ENCODE assay signal across 14 mouse cellular contexts in the genomic region with DNA sequence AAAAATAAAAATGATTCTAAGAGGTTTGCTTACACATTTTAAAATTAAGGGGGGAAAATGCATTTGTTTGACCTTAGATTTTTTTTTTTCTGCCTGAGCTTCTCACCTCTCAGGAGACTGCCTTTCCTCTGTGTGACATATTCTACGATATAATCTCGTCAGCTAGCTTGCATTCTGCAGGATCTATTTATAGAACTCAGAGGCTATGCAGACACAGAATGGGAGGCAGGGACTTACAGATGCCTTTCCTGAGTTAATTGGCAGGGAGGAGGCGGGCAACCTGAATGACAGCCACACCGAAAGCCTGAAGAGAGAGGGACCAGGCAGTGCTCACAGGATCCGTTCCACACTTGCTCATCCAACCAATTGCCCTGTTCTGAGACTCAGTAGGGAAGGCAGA. TPM values are rescaled to one million over a fixed set of nuclear protein-coding genes. Genes with fewer than 3 reads are reported as not detected.
DNase-seq lines count a peak whose midpoint lies in the region; ATAC-seq and TF ChIP-seq lines count a peak whose summit lies in the region.
"Had no signal": no experiment of that assay in that cellular context is flagged by ENCODE, and none has a peak within 500 bp of the region (broad histone marks: within the 10 kb centered on the region; RNA-seq: fewer than 3 reads in every experiment).

No protein-coding gene starts in this region.

- H3K9me3 ChIP-seq in hindbrain, embryonic 13.5 days: no peaks in the 10 kb centered on the region
- no peaks in the 10 kb centered on the region for H3K9me3 ChIP-seq in hindbrain, embryonic 11.5 days (ENCODE audit: control insufficient read depth, low read length)
- no peaks in the 10 kb centered on the region for H3K9me3 ChIP-seq in heart, embryonic 10.5 days
- no peaks in the 10 kb centered on the region for H3K9me3 ChIP-seq in midbrain, embryonic 15.5 days
- no peaks in the 10 kb centered on the region for H3K9me3 ChIP-seq in liver, embryonic 12.5 days (replicated peaks)
- H3K9me3 ChIP-seq: embryonic facial prominence, embryonic 15.5 days; limb, embryonic 10.5 days had no signal

- peak overlapping the region; percentile 55 for H3K9ac ChIP-seq in hindbrain, embryonic 13.5 days
- no peak overlapping the region for H3K9ac ChIP-seq in hindbrain, embryonic 11.5 days (ENCODE audit: low read depth, low read length)
- no peak overlapping the region for H3K9ac ChIP-seq in midbrain, embryonic 15.5 days
- H3K9ac ChIP-seq in liver, embryonic 12.5 days: no peak overlapping the region
- H3K9ac ChIP-seq: embryonic facial prominence, embryonic 15.5 days; lung, embryonic 14.5 days had no signal

- peak overlapping the region; percentile 38; the same call in 1 of the 2 replicates for H3K27ac ChIP-seq in cerebellum, adult 2 months (ENCODE audit: insufficient read depth, low read length)
- H3K27ac ChIP-seq in hindbrain, embryonic 13.5 days: peak overlapping the region; percentile 82
- no peak overlapping the region for H3K27ac ChIP-seq in hindbrain, embryonic 11.5 days (ENCODE audit: low read depth, low read length)
- H3K27ac ChIP-seq in heart, embryonic 10.5 days: peak overlapping the region; percentile 70; the same call in 1 of the 2 replicates
- peak overlapping the region; percentile 67 for H3K27ac ChIP-seq in midbrain, embryonic 15.5 days
- no peak overlapping the region for H3K27ac ChIP-seq in liver, embryonic 12.5 days
- H3K27ac ChIP-seq: embryonic facial prominence, embryonic 15.5 days; kidney, postnatal 0 days; limb, embryonic 10.5 days had no signal

- DNase-seq in cerebellum, adult 2 months: peak in 1 of 2 experiments; percentile 51
- no peak for DNase-seq in cerebellum, postnatal 4 days (ENCODE audit: low spot score in 2 of 2)
- DNase-seq in hindbrain, embryonic 11.5 days (ENCODE audit: low spot score): no peak
- DNase-seq in heart, embryonic 10.5 days (ENCODE audit: low spot score): peak; percentile 81
- no peak for DNase-seq in urinary bladder, postnatal 10 days (ENCODE audit: low spot score)
- DNase-seq: adrenal gland, postnatal 25 days; gastrocnemius, postnatal 14 days; lung, embryonic 14.5 days had no signal

- no peak overlapping the region for H3K4me3 ChIP-seq in cerebellum, adult 2 months (replicated peaks; ENCODE audit: insufficient read depth, low read depth, low read length)
- H3K4me3 ChIP-seq in hindbrain, embryonic 13.5 days: no peak overlapping the region
- no peak overlapping the region for H3K4me3 ChIP-seq in hindbrain, embryonic 11.5 days (ENCODE audit: low read depth, low read length)
- H3K4me3 ChIP-seq in heart, embryonic 10.5 days: no peak overlapping the region
- no peak overlapping the region for H3K4me3 ChIP-seq in midbrain, embryonic 15.5 days
- no peak overlapping the region for H3K4me3 ChIP-seq in liver, embryonic 12.5 days
- H3K4me3 ChIP-seq: embryonic facial prominence, embryonic 15.5 days; limb, embryonic 10.5 days had no signal

- H3K4me2 ChIP-seq in hindbrain, embryonic 13.5 days: peak overlapping the region; percentile 17; the same call in 1 of the 2 replicates
- H3K4me2 ChIP-seq in hindbrain, embryonic 11.5 days (replicated peaks; ENCODE audit: low read depth, low read length): no peak overlapping the region
- 0 out of 2 replicates have a peak overlapping the region, but pooled peaks have one; percentile 4 for H3K4me2 ChIP-seq in midbrain, embryonic 15.5 days
- H3K4me2 ChIP-seq in liver, embryonic 12.5 days: no peak overlapping the region
- H3K4me2 ChIP-seq: embryonic facial prominence, embryonic 15.5 days; lung, embryonic 14.5 days had no signal

- no peaks in the 10 kb centered on the region for H3K27me3 ChIP-seq in cerebellum, adult 2 months (ENCODE audit: control insufficient read depth, insufficient read depth, low read length)
- H3K27me3 ChIP-seq in hindbrain, embryonic 13.5 days: no peaks in the 10 kb centered on the region
- H3K27me3 ChIP-seq in hindbrain, embryonic 11.5 days (ENCODE audit: control insufficient read depth, insufficient read depth, low read length): no peaks in the 10 kb centered on the region
- no peaks in the 10 kb centered on the region for H3K27me3 ChIP-seq in heart, embryonic 10.5 days (ENCODE audit: insufficient read depth, poor library complexity, severe bottlenecking)
- no peaks in the 10 kb centered on the region for H3K27me3 ChIP-seq in midbrain, embryonic 15.5 days (replicated peaks)
- H3K27me3 ChIP-seq in liver, embryonic 12.5 days (replicated peaks): no peaks in the 10 kb centered on the region
- H3K27me3 ChIP-seq: embryonic facial prominence, embryonic 15.5 days had no signal

- TF ChIP-seq CTCF in cerebellum, adult 2 months (IDR thresholded peaks at IDR 0.05; ENCODE audit: borderline replicate concordance, insufficient read depth, low read depth, low read length): no peak

- WGBS in cerebellum, adult 2 months: 4% methylated on average over 5 of the region's 5 CpGs
- WGBS in hindbrain, embryonic 13.5 days: 25% methylated on average over 5 of the region's 5 CpGs
- 52% methylated on average over 5 of the region's 5 CpGs for WGBS in hindbrain, embryonic 11.5 days
- 17% methylated on average over 5 of the region's 5 CpGs for WGBS in heart, embryonic 10.5 days
- WGBS in midbrain, embryonic 15.5 days: 12% methylated on average over 5 of the region's 5 CpGs
- 41% methylated on average over 5 of the region's 5 CpGs for WGBS in liver, embryonic 12.5 days (ENCODE audit: insufficient replicate concordance)

- H3K4me1 ChIP-seq in cerebellum, adult 2 months (ENCODE audit: control insufficient read depth, insufficient read depth, low read length): peaks cover 22% of the 10 kb centered on the region
- H3K4me1 ChIP-seq in hindbrain, embryonic 13.5 days (replicated peaks): peaks cover 27% of the 10 kb centered on the region
- H3K4me1 ChIP-seq in hindbrain, embryonic 11.5 days (replicated peaks; ENCODE audit: control insufficient read depth, insufficient read depth, low read length): no peaks in the 10 kb centered on the region
- peaks cover 9% of the 10 kb centered on the region for H3K4me1 ChIP-seq in heart, embryonic 10.5 days
- peaks cover 35% of the 10 kb centered on the region for H3K4me1 ChIP-seq in midbrain, embryonic 15.5 days
- H3K4me1 ChIP-seq in liver, embryonic 12.5 days: no peaks in the 10 kb centered on the region
- H3K4me1 ChIP-seq: embryonic facial prominence, embryonic 15.5 days had no signal

- ATAC-seq in hindbrain, embryonic 13.5 days (ENCODE audit: low FRiP score): peak; percentile 52
- no peak for ATAC-seq in hindbrain, embryonic 11.5 days (ENCODE audit: low FRiP score)
- ATAC-seq in midbrain, embryonic 15.5 days (replicated peaks): peak; percentile 76; the same call in 1 of the 2 replicates
- no peak for ATAC-seq in liver, embryonic 12.5 days

- no peak for TF ChIP-seq POLR2A in cerebellum, adult 2 months (IDR thresholded peaks at IDR 0.05; ENCODE audit: borderline replicate concordance, insufficient read depth, low read length)

- H3K36me3 ChIP-seq in hindbrain, embryonic 13.5 days: peaks cover 4% of the 10 kb centered on the region; the same call in 1 of the 2 replicates
- H3K36me3 ChIP-seq in hindbrain, embryonic 11.5 days (ENCODE audit: control insufficient read depth, insufficient read depth, low read length): no peaks in the 10 kb centered on the region
- H3K36me3 ChIP-seq in heart, embryonic 10.5 days: no peaks in the 10 kb centered on the region
- H3K36me3 ChIP-seq in midbrain, embryonic 15.5 days (replicated peaks): no peaks in the 10 kb centered on the region
- no peaks in the 10 kb centered on the region for H3K36me3 ChIP-seq in liver, embryonic 12.5 days
- H3K36me3 ChIP-seq: embryonic facial prominence, embryonic 15.5 days; limb, embryonic 10.5 days had no signal

RNA-seq across cellular contexts. Expression of a gene that starts 34.1 kb away (rescaled TPM):
- 157 and 167 TPM in 2 replicates for polyA plus RNA-seq in cerebellum, adult 2 months (2012; rRNA removed)
- polyA plus RNA-seq in hindbrain, embryonic 13.5 days (2015; fragmentation: Nextera tagmentation; extraction: Ambion mirVana): 88.8 and 101 TPM in 2 replicates
- 67.7 and 72.2 TPM in 2 replicates for polyA plus RNA-seq in hindbrain, embryonic 11.5 days (2014; fragmentation: Nextera tagmentation; extraction: Ambion mirVana)
- polyA plus RNA-seq in heart, embryonic 10.5 days (2016; fragmentation: Nextera tagmentation; extraction: Ambion mirVana): 0.10 and 0.29 TPM in 2 replicates
- polyA plus RNA-seq in midbrain, embryonic 15.5 days (2015; fragmentation: Nextera tagmentation; extraction: Ambion mirVana): 111 and 135 TPM in 2 replicates
- 0.02 TPM in 1 of 2 replicates, not detected in the other for polyA plus RNA-seq in liver, embryonic 12.5 days (2016; fragmentation: Nextera tagmentation; extraction: Ambion mirVana)

Comparison
In these comparisons a context has a peak if more than half of its experiments do, and no peak if none do; other contexts are left out.
1. H3K27ac ChIP-seq: peak in cerebellum, adult 2 months (single experiment), hindbrain, embryonic 13.5 days (single experiment), heart, embryonic 10.5 days (single experiment) and midbrain, embryonic 15.5 days (single experiment); none in hindbrain, embryonic 11.5 days (single experiment) and liver, embryonic 12.5 days (single experiment).
2. ATAC-seq: peak in hindbrain, embryonic 13.5 days (single experiment) and midbrain, embryonic 15.5 days (single experiment); none in hindbrain, embryonic 11.5 days (single experiment) and liver, embryonic 12.5 days (single experiment).
3. H3K4me2 ChIP-seq: peak in hindbrain, embryonic 13.5 days (single experiment) and midbrain, embryonic 15.5 days (single experiment); none in hindbrain, embryonic 11.5 days (single experiment) and liver, embryonic 12.5 days (single experiment).
4. RNA of a gene that starts 34.1 kb away (polyA plus RNA-seq): 157 to 167 TPM in cerebellum, adult 2 months, 111 to 135 TPM in midbrain, embryonic 15.5 days, 88.8 to 101 TPM in hindbrain, embryonic 13.5 days and 67.7 to 72.2 TPM in hindbrain, embryonic 11.5 days; 0.10 to 0.29 TPM in heart, embryonic 10.5 days and 0.02 TPM in liver, embryonic 12.5 days; every median in the first group is over 10 times any median in the second.